Mouse (Mus musculus) intestine, embryonic 16.5 days (tissue): ENCODE measurements around the gene Ppie. TPM values are rescaled to one million over a fixed set of nuclear protein-coding genes. Genes with fewer than 3 reads are reported as not detected.
A peak's percentile ranks its signal among the peaks of the same experiment; 100 is the strongest.

ENCODE experiments used
- ATAC-seq: fragments of 200-750 bp; cut with Nextera tagmentation; 2 replicates; pipeline ENCODE4 v1.8.0; 2017; ENCODE audit warnings: moderate TSS enrichment, moderate library complexity
- H3K27ac ChIP-seq: fragments of 300-500 bp; sonication (generic); 2 replicates; pipeline ENCODE4 v1.5.1; 2014; ENCODE audit warnings: mild to moderate bottlenecking, low read length
- H3K27me3 ChIP-seq: fragments of 300-500 bp; sonication (generic); replicated peaks from 2 replicates; pipeline ENCODE4 v1.6.1; 2014; ENCODE audit warnings: low read length, control low read depth, mixed read lengths; ENCODE audit not compliant: control insufficient read depth, insufficient read depth
- H3K36me3 ChIP-seq: fragments of 300-500 bp; sonication (generic); 2 replicates; pipeline ENCODE4 v1.6.1; 2014; ENCODE audit warnings: low read length, control low read depth; ENCODE audit not compliant: control insufficient read depth, insufficient read depth
- H3K4me1 ChIP-seq: fragments of 300-500 bp; sonication (generic); 2 replicates; pipeline ENCODE4 v1.6.1; 2014; ENCODE audit warnings: low read length, control low read depth, mixed read lengths; ENCODE audit not compliant: control insufficient read depth, insufficient read depth
- H3K4me2 ChIP-seq: fragments of 300-500 bp; sonication (generic); 2 replicates; pipeline ENCODE4 v1.6.1; 2014; ENCODE audit warnings: low read depth, low read length, control low read depth
- H3K4me3 ChIP-seq: fragments of 300-500 bp; sonication (generic); 2 replicates; pipeline ENCODE4 v1.5.1; 2014; ENCODE audit warnings: mild to moderate bottlenecking, low read length
- H3K9ac ChIP-seq: fragments of 300-500 bp; sonication (generic); 2 replicates; pipeline ENCODE4 v1.6.1; 2014; ENCODE audit warnings: low read depth, low read length
- H3K9me3 ChIP-seq: fragments of 300-500 bp; sonication (generic); 2 replicates; pipeline ENCODE4 v1.6.1; 2016; ENCODE audit warnings: low read length, control low read depth; ENCODE audit not compliant: control insufficient read depth
- WGBS: fragments of 180-500 bp; shearing (Covaris S2); extraction: QIAGEN DNeasy Blood & Tissue Kit; methylation state at CpG from one replicate; pipeline ENCODE4 v1.1.7; 2014; 5-methylcytosine and 5-hydroxymethylcytosine counted together
- polyA plus RNA-seq: library from polyadenylated mRNA; unstranded; fragments of >200 nt; fragmentation: Nextera tagmentation; extraction: Ambion mirVana; gene quantifications from 2 replicates; pipeline ENCODE4 v1.2.1, GENCODE M21; 2015

Gene Ppie
- polyA plus RNA-seq, 1 experiment from 2014 or later = 84.1 TPM

GRCm38 (mm10) chr4:123082283-123083163 lies 57.2 kb downstream of the Ppie start:
- WGBS = 77% methylated on average over 20 of the region's 20 CpGs
- ATAC-seq = peak; percentile 49
- no peak overlapping the region for H3K4me2 ChIP-seq
- H3K27me3 ChIP-seq = no peaks in the 10 kb centered on the region
- H3K36me3 ChIP-seq = no peaks in the 10 kb centered on the region
- no peak overlapping the region for H3K27ac ChIP-seq
- H3K4me3 ChIP-seq = no peak overlapping the region
- H3K9me3 ChIP-seq = no peaks in the 10 kb centered on the region
- no peak overlapping the region for H3K9ac ChIP-seq
- H3K4me1 ChIP-seq = no peaks in the 10 kb centered on the region

GRCm38 (mm10) chr4:123080791-123081190 lies 59.0 kb downstream of the Ppie start:
- no peak overlapping the region for H3K4me2 ChIP-seq
- no peaks in the 10 kb centered on the region for H3K36me3 ChIP-seq
- H3K9ac ChIP-seq = no peak overlapping the region
- peak; percentile 75 for ATAC-seq
- H3K4me1 ChIP-seq = no peaks in the 10 kb centered on the region
- no peak overlapping the region for H3K4me3 ChIP-seq
- 38% methylated on average over 13 of the region's 13 CpGs for WGBS
- H3K27me3 ChIP-seq = no peaks in the 10 kb centered on the region
- H3K27ac ChIP-seq = no peak overlapping the region
- no peaks in the 10 kb centered on the region for H3K9me3 ChIP-seq

- WGBS = 65% methylated on average over 4 of the region's 4 CpGs
- Histone ChIP-seq H3K4me1 (no peaks in the 10 kb centered on the region), H3K4me3 (no peak overlapping the region), H3K9me3 (no peaks in the 10 kb centered on the region), H3K4me2 (no peak overlapping the region), H3K27ac (no peak overlapping the region), H3K27me3 (no peaks in the 10 kb centered on the region), H3K36me3 (no peaks in the 10 kb centered on the region), H3K9ac (no peak overlapping the region)
- no peak for ATAC-seq
Measured at GRCm38 (mm10) chr4:123078231-123078630, 61.5 kb downstream of the Ppie start.

Other genes with a start within 250 kb of the Ppie start
- gene Mfsd2a, start 178.8 kb downstream of the Ppie start, polyA plus RNA-seq = 3.3 and 4.0 TPM in 2 replicates
- 5.1 and 5.3 TPM in 2 replicates for gene Mycl, start 144.3 kb downstream of the Ppie start, polyA plus RNA-seq
- gene Trit1, start 123.4 kb downstream of the Ppie start, polyA plus RNA-seq = 12.7 and 16.0 TPM in 2 replicates
- gene Bmp8b, start 34.8 kb downstream of the Ppie start, polyA plus RNA-seq = 0.29 and 0.47 TPM in 2 replicates
- 0.13 TPM in 1 of 2 replicates, not detected in the other for gene Oxct2b, start 23.7 kb downstream of the Ppie start, polyA plus RNA-seq
- gene Hpcal4, start 43.3 kb upstream of the Ppie start, polyA plus RNA-seq = 3.4 TPM in 2 replicates
- not detected in 2 replicates for gene Nt5c1a, start 61.6 kb upstream of the Ppie start, polyA plus RNA-seq
- 10.7 and 12.0 TPM in 2 replicates for gene Heyl, start 93.6 kb upstream of the Ppie start, polyA plus RNA-seq
- 31.6 and 36.7 TPM in 2 replicates for gene Pabpc4, start 122.4 kb upstream of the Ppie start, polyA plus RNA-seq
- not detected in 2 replicates for gene Oxct2a, start 183.7 kb upstream of the Ppie start, polyA plus RNA-seq
- 0.64 and 1.1 TPM in 2 replicates for gene Bmp8a, start 203.3 kb upstream of the Ppie start, polyA plus RNA-seq